ENCODE assay signal across 7 mouse cellular contexts in the genomic region with DNA sequence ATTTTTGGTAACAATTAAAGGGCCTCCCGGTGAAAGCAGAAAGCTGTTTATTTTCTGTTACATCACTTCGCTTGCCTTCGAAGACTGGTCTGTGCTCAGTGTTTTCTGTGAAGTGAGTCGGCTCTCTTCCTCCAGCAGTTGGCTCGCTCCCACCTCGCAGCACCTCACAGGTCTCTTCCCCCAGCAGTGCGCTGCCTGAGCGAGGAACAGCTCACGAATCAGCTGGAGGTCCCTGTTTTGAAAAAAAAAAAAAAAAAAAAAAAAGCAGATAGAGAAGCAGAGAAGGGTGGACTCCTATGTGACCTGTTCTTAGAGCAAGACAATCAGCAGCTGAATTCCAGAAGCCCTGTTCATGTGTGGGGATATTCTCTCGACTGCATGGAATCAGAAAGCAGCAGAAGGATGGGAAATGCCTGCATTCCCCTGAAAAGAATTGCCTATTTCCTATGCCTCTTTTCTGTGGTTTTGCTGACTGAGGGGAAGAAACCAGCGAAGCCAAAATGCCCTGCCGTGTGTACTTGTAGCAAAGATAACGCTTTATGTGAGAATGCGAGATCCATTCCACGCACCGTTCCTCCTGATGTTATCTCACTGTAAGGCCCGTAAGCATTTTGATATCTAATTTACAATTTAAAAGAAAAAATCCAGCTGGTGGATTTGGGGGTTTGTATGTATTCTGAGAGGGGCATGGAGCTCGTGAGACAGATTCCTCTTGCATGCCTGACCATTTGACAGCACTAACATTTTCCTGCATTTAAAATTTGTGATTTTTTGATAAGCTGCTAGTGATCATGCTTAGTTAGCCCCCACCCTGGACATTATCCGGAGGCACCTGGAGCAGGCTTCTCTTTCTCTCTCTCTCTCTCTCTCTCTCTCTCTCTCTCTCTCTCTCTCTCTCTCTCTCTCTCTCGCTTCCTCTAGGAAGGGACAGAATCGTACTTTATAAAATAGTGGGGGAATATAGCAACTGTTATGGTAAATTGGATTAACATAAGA. TPM values are rescaled to one million over a fixed set of nuclear protein-coding genes. Genes with fewer than 3 reads are reported as not detected.
DNase-seq lines count a peak whose midpoint lies in the region; ATAC-seq lines count a peak whose summit lies in the region.

A gene (plus strand): TSS at position 32 of the 996 bp plus-strand sequence.

- no peaks in the 10 kb centered on the region for H3K4me1 ChIP-seq in neural tube, embryonic 11.5 days (ENCODE audit: control insufficient read depth, insufficient read depth, low read length)
- peaks cover 7% of the 10 kb centered on the region for H3K4me1 ChIP-seq in hindbrain, embryonic 16.5 days (ENCODE audit: control insufficient read depth, insufficient read depth, low read depth, low read length)
- 0 out of 2 replicates have a peak, but pooled peaks cover 6% of the 10 kb centered on the region for H3K4me1 ChIP-seq in midbrain, embryonic 14.5 days (ENCODE audit: control insufficient read depth, insufficient read depth, low read length)

- no peaks in the 10 kb centered on the region for H3K27me3 ChIP-seq in neural tube, embryonic 11.5 days (ENCODE audit: control insufficient read depth, insufficient read depth, low read length)
- no peaks in the 10 kb centered on the region for H3K27me3 ChIP-seq in hindbrain, embryonic 16.5 days (replicated peaks; ENCODE audit: control insufficient read depth, insufficient read depth, low read length)
- no peaks in the 10 kb centered on the region; the same call in 1 of the 2 replicates for H3K27me3 ChIP-seq in midbrain, embryonic 14.5 days (ENCODE audit: control insufficient read depth, insufficient read depth, low read length)

- DNase-seq in neural tube, embryonic 11.5 days (ENCODE audit: low spot score), result no peak
- no peak for DNase-seq in neural tube, embryonic 10.5 days (ENCODE audit: extremely low spot score, low spot score)
- peak; percentile 22 for DNase-seq in embryo, embryonic 11 days
- DNase-seq in midbrain, embryonic 14.5 days, result peak; percentile 78
- DNase-seq in ovary, postnatal 10 days (ENCODE audit: low spot score), result no peak
- no peak for DNase-seq in spleen, postnatal 4 days (ENCODE audit: low spot score in 2 of 2)

- H3K9ac ChIP-seq in neural tube, embryonic 11.5 days (ENCODE audit: low read length), result no peak within 1 kb of the TSS
- peak within 1 kb of the TSS; percentile 52 for H3K9ac ChIP-seq in hindbrain, embryonic 16.5 days (ENCODE audit: low read depth, low read length)
- peak within 1 kb of the TSS; percentile 54 for H3K9ac ChIP-seq in midbrain, embryonic 14.5 days (replicated peaks; ENCODE audit: low read length)

- no peaks in the 10 kb centered on the region for H3K9me3 ChIP-seq in neural tube, embryonic 11.5 days (ENCODE audit: control insufficient read depth, low read length)
- H3K9me3 ChIP-seq in hindbrain, embryonic 16.5 days (ENCODE audit: control insufficient read depth, low read length), result no peaks in the 10 kb centered on the region
- H3K9me3 ChIP-seq in midbrain, embryonic 14.5 days (ENCODE audit: control insufficient read depth, low read length), result no peaks in the 10 kb centered on the region

- no peak for ATAC-seq in neural tube, embryonic 11.5 days (ENCODE audit: insufficient read depth, low FRiP score, low TSS enrichment)
- ATAC-seq in hindbrain, embryonic 16.5 days, result peak; percentile 77
- ATAC-seq in midbrain, embryonic 14.5 days (ENCODE audit: low FRiP score, low TSS enrichment), result no peak

- no peak within 1 kb of the TSS for H3K27ac ChIP-seq in neural tube, embryonic 11.5 days (ENCODE audit: low read depth, low read length)
- H3K27ac ChIP-seq in hindbrain, embryonic 16.5 days (ENCODE audit: low read depth, low read length), result peak within 1 kb of the TSS; percentile 70
- peak within 1 kb of the TSS; percentile 80 for H3K27ac ChIP-seq in midbrain, embryonic 14.5 days (replicated peaks; ENCODE audit: low read depth, low read length)

- H3K4me2 ChIP-seq in neural tube, embryonic 11.5 days (ENCODE audit: low read depth), result peak within 1 kb of the TSS; percentile 1
- H3K4me2 ChIP-seq in hindbrain, embryonic 16.5 days (ENCODE audit: low read length), result peak within 1 kb of the TSS; percentile 62
- peak within 1 kb of the TSS; percentile 55 for H3K4me2 ChIP-seq in midbrain, embryonic 14.5 days (ENCODE audit: low read length)

- WGBS in neural tube, embryonic 11.5 days, result 38% methylated on average over 21 of the region's 21 CpGs
- WGBS in hindbrain, embryonic 16.5 days, result 17% methylated on average over 21 of the region's 21 CpGs
- WGBS in midbrain, embryonic 14.5 days, result 10% methylated on average over 21 of the region's 21 CpGs

- H3K36me3 ChIP-seq in neural tube, embryonic 11.5 days (ENCODE audit: control insufficient read depth, insufficient read depth, low read length), result no peaks in the 10 kb centered on the region
- no peaks in the 10 kb centered on the region for H3K36me3 ChIP-seq in hindbrain, embryonic 16.5 days (ENCODE audit: control insufficient read depth, insufficient read depth, low read length)
- no peaks in the 10 kb centered on the region for H3K36me3 ChIP-seq in midbrain, embryonic 14.5 days (ENCODE audit: control insufficient read depth, insufficient read depth, low read length)

- H3K4me3 ChIP-seq in neural tube, embryonic 11.5 days (ENCODE audit: low read depth, low read length), result no peak within 1 kb of the TSS
- peak within 1 kb of the TSS; percentile 41 for H3K4me3 ChIP-seq in hindbrain, embryonic 16.5 days (ENCODE audit: low read length)
- H3K4me3 ChIP-seq in midbrain, embryonic 14.5 days (replicated peaks; ENCODE audit: low read depth, low read length), result peak within 1 kb of the TSS; percentile 33

RNA-seq across cellular contexts. Expression of the gene that starts here (rescaled TPM):
- polyA plus RNA-seq in neural tube, embryonic 11.5 days (2014; fragmentation: Nextera tagmentation; extraction: Ambion mirVana), result 0.40 and 0.70 TPM in 2 replicates
- 22.5 and 23.1 TPM in 2 replicates for polyA plus RNA-seq in hindbrain, embryonic 16.5 days (2015; fragmentation: Nextera tagmentation; extraction: Ambion mirVana)
- polyA plus RNA-seq in midbrain, embryonic 14.5 days (2014; fragmentation: Nextera tagmentation; extraction: Ambion mirVana), result 15.0 and 15.1 TPM in 2 replicates

Comparison
In these comparisons a context has a peak if more than half of its experiments do, and no peak if none do; other contexts are left out.
1. DNase-seq: peak in embryo, embryonic 11 days (single experiment) and midbrain, embryonic 14.5 days (single experiment); none in neural tube, embryonic 11.5 days (single experiment), neural tube, embryonic 10.5 days (single experiment), ovary, postnatal 10 days (single experiment) and spleen, postnatal 4 days (0 of 2).
2. H3K4me2 ChIP-seq: peak in every context shown above with its lines; median percentile 62 in hindbrain, embryonic 16.5 days; 55 in midbrain, embryonic 14.5 days; 1 in neural tube, embryonic 11.5 days.